Comparison of ENCODE assay signal across 8 mouse cellular contexts in the genomic region with DNA sequence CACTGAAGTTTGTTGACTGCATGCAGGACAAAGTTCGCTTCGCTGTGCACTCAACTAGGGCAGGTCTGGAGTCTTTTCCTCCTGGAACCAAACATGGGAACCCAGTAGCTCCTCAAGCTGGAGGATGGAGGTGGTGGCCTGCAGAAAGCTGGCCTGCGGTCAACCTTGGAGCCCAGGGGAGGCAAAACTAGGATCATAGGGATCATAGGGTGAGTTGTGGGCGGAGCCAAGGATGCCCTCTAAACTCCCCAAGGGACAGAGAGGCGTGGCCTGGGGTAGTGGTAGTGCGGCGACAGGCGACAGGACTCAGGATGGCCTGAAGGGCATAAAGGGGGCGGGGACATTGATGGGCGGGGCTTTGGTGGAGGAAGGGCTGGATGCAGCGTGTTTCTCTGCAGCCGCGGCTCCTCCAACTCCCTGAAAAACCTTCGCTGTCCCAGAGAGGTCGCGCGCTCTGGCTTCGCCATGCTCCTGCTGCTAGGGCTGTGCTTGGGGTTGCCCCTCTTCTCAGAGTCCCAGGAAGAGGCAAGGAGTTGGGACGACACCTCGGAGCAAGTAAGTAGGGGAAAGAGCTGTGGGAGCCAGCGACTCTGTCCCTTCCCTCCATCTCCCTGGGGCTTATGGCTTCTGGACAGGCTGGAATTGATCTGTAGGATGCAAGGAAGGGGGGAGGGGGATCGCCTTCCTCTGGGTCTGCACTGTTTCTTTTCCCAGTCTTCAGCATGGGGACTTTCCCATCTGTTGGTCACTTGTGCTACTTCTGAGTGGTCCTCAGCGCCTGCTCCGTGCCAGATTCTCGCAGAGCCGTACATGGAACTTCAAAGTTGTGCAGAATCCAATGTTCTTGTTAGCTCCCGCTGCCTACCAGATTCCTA. TPM values are rescaled to one million over a fixed set of nuclear protein-coding genes. Genes with fewer than 3 reads are reported as not detected.
DNase-seq lines count a peak whose midpoint lies in the region.

A gene (plus strand): TSS at position 371 of the 875 bp plus-strand sequence.

- no peaks in the 10 kb centered on the region for H3K36me3 ChIP-seq in forebrain, embryonic 10.5 days (replicated peaks)

- peak within 1 kb of the TSS; percentile 55 for H3K4me3 ChIP-seq in forebrain, embryonic 10.5 days

- no peaks in the 10 kb centered on the region for H3K9me3 ChIP-seq in forebrain, embryonic 10.5 days

- intact Hi-C loops in heart, postnatal 36 days (cut with DNase I), result no loop called here

- peak within 1 kb of the TSS; percentile 70 for H3K27ac ChIP-seq in forebrain, embryonic 10.5 days

- H3K4me1 ChIP-seq in forebrain, embryonic 10.5 days, result peaks cover 14% of the 10 kb centered on the region

- WGBS in forebrain, embryonic 10.5 days, result 7% methylated on average over 27 of the region's 27 CpGs
- WGBS in large intestine, adult 2 months, result 3% methylated on average over 27 of the region's 27 CpGs

- no peaks in the 10 kb centered on the region for H3K27me3 ChIP-seq in forebrain, embryonic 10.5 days (ENCODE audit: poor library complexity, severe bottlenecking)

- peak; percentile 73 for DNase-seq in CD4-positive helper T cell, adult 2 months (ENCODE audit: low read depth, low spot score)
- DNase-seq in adrenal gland, adult 18-20 months (ENCODE audit: low spot score in 2 of 2), result peak in 1 of 2 experiments; percentile 36
- DNase-seq in forebrain, embryonic 10.5 days (ENCODE audit: extremely low spot score, low spot score), result peak; percentile 73
- peak; percentile 27 to 33 for DNase-seq in heart, postnatal 36 days
- peak; percentile 69 for DNase-seq in large intestine, adult 2 months (ENCODE audit: low read depth, low spot score)
- peak; percentile 67 for DNase-seq in lung, postnatal 10 days
- peak; percentile 81 for DNase-seq in retina, postnatal 1 day
- DNase-seq in right cerebral cortex, postnatal 36 days (ENCODE audit: low spot score in 2 of 2), result no peak

RNA-seq across cellular contexts. Expression of the gene that starts here (rescaled TPM):
- 10 to 100 TPM; 29.6 to 55.8 TPM for total RNA-seq in adrenal gland, adult 18-20 months (2021)
- polyA plus RNA-seq in forebrain, embryonic 10.5 days (2016; fragmentation: Nextera tagmentation; extraction: Ambion mirVana), result 3.5 and 4.2 TPM in 2 replicates
- total RNA-seq in heart, postnatal 36 days (2021), result 1 to 10 TPM; 6.2 to 7.0 TPM
- 5.7 and 11.8 TPM in 2 replicates for polyA plus RNA-seq in large intestine, adult 2 months (2012; rRNA removed)

Comparison
In these comparisons a context has a peak if more than half of its experiments do, and no peak if none do; other contexts are left out.
1. DNase-seq: peak in CD4-positive helper T cell, adult 2 months (single experiment), forebrain, embryonic 10.5 days (single experiment), heart, postnatal 36 days (2 of 2), large intestine, adult 2 months (single experiment), lung, postnatal 10 days (single experiment) and retina, postnatal 1 day (single experiment); none in right cerebral cortex, postnatal 36 days (0 of 2).